Mouse (Mus musculus) ovary, adult 18-20 months (tissue): ENCODE measurements around the gene Tap1.
"Not testable (repeated sequence)": the region's sequence is repeated elsewhere in the genome, so short reads cannot be mapped to it uniquely, and the experiment has no call there.

Experiments
- DNase-seq: peaks from one replicate; pipeline ENCODE4 v3.0.0; 2022; ENCODE audit warnings: low spot score, mixed read lengths

Tap1 gene

DNA sequence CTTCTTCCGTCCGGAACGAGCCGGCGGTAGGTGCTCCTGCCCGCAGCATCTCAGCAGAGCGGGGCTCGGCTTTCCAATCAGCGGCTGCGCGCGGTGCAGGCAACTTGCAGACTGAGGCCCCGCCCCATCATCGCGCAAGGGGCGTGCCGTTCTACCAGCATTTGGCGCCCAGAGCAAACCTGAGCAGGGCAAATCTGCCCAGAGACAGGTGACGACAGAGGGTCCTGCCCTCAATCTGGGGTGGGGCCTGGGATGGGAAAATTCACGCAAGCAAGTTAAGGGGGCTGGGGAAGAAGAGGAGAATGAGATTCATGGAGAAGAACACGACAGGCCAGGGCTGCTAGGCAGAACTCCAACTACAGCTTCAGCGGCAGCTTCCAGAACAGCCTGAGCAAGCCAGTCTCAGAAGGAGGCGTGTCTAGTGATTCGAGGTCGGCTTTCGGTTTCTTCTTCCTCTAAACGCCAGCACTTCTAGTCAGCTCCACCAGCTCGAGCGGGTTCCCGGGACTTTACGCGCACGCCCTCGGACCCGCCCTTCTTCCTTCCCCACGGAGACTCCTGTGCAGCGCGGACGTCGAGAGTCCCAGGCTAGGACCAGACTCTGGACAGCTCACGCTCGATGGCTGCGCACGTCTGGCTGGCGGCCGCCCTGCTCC, at the start of gene Tap1, which contains the start of gene Psmb9:
Tap1 (plus strand) TSS at position 293 of the 656 bp plus-strand sequence.
Psmb9 (minus strand) TSS at position 504 of the 656 bp plus-strand sequence.
- peak; percentile 95 for DNase-seq

DNA sequence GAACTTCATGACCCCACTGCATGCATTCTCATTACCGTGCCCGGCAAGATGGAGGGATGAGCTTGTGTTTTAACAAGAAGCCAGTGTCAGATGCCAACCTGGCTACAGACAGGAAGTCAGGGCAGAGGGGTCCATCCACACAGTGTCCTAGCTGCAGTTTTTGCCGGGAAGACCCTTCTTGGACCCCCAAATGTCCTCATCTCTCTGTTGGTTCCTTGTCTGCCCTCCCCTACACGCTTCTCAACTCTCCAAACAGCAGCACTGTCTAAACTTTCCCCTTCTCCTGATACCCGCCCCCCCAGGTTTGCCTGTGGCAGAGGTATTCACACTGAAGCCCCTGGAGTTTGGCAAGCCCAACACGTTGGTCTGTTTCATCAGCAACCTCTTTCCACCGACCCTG, 49.8 kb upstream of the Tap1 start:
- DNase-seq: no peak

GRCm38 (mm10) chr17:34138655-34139054, 48.7 kb upstream of the Tap1 start:
- DNase-seq: no peak

DNA sequence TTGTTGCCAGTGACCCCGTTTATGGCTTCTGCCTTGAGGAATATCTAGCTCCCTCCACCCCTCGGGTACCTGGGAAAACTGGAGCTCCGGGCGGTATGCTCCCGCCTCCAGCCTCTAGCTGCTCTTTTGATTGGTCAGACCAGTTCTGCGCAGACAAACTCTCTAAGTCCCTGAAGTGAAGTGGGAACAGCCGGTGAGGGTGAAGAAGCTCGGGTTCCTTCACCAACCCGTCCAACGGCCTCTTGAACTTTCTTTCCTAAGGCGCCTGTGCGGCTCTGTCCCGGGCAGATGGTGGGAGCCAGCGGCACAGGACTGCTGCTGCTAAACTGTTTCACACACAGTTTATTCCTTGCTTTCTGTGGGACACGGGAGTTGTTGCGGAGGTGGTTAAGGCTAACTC, 47.9 kb upstream of the Tap1 start:
- DNase-seq: peak; percentile 47

DNA sequence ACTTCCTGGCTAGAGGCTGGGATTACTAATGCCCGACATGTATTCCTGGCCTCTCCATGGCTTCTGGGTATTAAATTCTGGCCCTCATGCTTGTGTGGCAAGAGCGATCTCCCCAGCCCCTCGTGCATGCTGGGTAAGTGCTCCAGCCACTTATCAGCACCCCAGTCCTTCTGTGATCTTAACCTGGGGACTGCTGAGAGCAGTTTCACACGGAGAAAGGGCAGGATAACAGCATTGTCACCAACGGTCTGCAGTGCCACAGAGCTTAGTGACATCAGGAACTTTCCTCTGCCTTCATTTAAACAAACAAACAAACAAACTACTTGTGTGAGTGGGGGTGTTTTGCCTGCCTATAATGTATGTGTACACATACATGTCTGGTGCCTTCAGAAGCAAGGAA, 47.1 kb upstream of the Tap1 start:
- no peak for DNase-seq

- DNase-seq: no peak
These were observed 45.9 kb upstream of the Tap1 start for GRCm38 (mm10) chr17:34141448-34141847.

GRCm38 (mm10) chr17:34142456-34143010, 44.8 kb upstream of the Tap1 start:
- no peak for DNase-seq

DNA sequence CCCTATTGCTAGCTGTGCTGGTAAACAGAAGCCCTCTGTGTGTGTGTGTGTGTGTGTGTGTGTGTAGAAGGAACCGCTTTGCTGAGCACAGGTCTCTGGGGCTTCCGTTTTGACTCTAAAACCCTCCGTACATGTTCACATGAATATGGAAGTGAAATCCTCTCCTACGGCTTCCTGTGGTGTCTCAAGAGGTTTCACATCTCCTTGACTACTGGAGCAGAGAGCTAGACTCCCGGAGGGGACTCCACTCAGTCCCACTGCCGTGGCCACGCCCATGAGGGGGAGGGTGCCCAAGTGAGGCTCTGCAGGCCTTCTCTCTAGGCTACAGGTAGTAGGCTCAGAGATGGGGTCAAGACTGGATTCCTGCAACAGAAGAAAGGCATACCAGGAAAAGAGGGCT, 44.3 kb upstream of the Tap1 start, which contains the start of gene H2-DMb2:
H2-DMb2 (plus strand) TSS at position 275 of the 400 bp plus-strand sequence.
- DNase-seq: no peak

GRCm38 (mm10) chr17:34143461-34143860, 43.9 kb upstream of the Tap1 start:
- DNase-seq: no peak

DNA sequence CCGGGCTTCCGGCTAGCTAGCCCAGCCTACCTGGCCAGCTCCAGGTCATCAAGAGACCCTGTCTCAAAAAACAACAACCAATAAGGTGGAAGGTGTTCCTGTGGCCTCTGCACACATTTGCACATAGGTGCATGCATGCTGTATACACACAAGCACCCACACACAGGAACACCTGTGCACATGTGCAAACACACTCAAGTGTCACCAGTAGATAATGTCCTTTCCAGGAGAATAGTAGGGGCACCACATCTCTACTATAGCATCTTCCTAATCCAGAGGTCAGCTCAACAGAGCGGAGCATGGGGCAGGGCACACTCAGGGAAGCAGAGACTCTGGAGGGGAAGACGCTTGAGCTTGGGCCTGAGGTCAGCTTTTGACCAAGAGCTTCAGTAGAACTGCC, 43.1 kb upstream of the Tap1 start:
- not testable (repeated sequence) for DNase-seq

- DNase-seq: no peak
These were observed 42.4 kb upstream of the Tap1 start for GRCm38 (mm10) chr17:34144960-34145371.

DNA sequence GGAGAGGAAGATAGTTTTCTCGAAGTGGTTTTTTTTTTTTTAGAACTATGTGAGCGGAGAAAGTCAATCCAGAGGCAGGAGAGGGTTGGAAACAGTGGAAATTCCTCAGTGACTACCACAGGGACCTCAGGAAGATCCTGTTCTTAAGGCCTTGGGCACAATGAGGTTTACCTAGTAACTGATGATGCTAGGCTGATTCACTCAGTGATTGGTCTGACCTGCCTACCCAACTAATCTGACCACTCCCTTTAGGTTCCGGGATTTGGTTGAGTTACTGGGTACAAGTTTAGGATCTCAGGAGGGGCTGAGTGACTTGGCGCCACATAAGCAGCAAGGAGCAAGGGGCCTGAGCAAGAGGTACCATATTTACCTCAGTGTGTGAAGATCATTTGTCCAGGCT, 34.4 kb upstream of the Tap1 start, which contains the start of gene H2-DMb1:
H2-DMb1 (plus strand) TSS at position 150 of the 400 bp plus-strand sequence.
- no peak for DNase-seq

- DNase-seq: no peak
These were observed 31.8 kb upstream of the Tap1 start for GRCm38 (mm10) chr17:34155534-34155933.

DNA sequence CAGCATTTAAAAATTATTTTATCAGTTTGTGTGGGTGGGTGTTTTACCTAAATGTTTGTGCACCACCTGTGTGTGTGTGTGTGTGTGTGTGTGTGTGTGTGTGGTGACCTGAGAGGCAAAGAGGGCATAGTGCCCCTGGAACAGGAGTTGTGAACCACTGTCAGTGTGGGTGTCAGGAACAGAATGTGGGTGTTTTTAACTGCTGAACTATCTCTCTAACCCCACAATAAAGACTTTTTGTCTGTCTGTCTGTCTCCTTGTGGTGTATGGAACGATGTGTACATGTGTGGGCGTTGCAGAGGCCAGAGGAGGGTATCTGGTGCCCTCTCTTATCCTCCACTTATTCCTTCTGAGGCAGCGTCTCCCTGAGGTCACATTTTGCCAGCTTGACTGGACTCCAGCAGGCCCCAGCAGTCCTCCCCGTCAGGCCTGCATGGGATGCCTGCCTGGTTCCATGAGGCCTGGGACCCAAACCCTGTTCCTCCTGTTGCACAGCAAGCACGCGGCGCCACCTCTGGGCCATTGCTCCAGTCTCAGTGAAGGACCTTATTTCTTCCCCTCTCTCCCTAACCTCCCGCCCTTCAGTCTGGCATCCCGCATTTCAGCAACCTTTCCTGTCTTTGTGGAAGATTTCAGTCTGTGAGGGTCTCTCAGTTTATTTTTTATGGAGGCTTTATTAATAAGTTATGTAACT, 23.0 kb upstream of the Tap1 start:
- no peak for DNase-seq

DNA sequence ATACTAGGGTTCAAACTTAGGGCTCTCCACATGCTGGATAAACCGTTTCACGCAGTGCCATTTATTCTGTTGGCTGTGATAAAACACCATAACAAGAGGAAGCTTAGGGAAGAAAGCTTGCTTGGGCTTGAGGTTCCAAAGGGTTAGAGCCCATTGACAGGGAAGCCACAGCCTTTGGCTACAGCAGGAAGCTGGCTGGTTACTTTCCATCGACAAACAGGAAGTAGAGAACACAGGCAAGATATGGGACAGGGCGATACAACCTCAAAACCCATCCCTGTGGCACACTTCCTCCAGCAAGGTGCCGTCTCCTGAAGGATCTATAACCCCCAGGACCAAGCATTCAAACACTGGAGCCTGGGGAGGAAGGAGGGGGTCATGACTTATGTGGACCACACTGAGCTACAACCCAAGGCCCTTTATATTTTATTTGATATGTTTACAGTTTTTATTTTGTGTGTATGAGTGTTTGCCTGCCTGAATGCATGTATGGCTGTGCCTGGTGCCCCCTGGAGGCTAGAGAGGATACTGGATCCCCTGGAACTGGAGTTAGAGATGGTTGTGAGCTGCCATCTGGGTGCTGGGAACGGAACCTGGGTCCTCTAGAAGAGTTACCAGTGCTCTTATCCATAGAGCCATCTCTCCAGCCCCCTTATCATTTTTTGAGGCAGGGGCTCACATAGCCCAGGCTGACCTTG, 22.2 kb upstream of the Tap1 start:
- no peak for DNase-seq

DNA sequence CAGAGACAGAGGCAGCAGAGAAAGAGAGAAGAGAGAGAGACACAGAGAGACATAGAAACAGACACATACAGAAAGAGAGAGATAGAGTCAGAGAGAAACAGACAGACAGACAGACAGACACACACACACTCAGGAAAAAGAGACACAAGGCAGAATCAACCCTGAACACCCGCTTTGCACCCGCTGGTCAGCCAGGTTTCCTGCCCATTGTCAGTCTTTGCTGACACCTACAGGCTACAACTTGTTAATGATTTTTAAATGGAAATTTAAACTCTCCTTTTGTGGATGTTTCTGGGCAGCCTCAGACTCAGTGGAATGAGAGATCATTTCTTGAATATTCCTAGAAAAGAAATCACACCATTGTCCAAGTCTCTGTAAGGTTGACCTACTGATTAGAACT, 18.1 kb upstream of the Tap1 start:
- no peak for DNase-seq

- no peak for DNase-seq
These were observed 16.9 kb upstream of the Tap1 start for GRCm38 (mm10) chr17:34170487-34170876.

GRCm38 (mm10) chr17:34170877-34171498, 16.4 kb upstream of the Tap1 start:
- peak; percentile 44 for DNase-seq

DNA sequence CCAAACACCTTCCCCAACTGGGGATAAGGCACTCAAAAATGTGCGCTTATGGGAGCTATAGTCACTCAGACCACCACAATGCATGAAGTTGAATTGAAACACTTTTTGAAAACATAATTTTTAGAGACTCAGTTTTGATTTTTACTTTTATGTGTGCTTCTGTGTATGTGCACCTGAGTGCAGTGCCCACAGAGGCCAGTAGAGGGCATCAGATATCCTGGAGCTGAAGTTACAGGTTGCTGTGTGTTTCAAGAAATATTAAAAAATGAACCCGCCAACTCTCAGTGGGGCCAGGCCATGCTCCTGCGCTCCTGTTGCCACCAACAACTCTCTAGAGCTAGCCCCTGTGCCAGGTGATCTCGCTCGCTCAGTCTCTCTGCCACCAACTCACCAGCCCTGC, 14.8 kb upstream of the Tap1 start:
- DNase-seq: no peak

GRCm38 (mm10) chr17:34174075-34174474, 13.3 kb upstream of the Tap1 start:
- DNase-seq: no peak

GRCm38 (mm10) chr17:34177179-34177578, 10.2 kb upstream of the Tap1 start:
- DNase-seq: no peak

- DNase-seq: no peak
These were observed 8.3 kb upstream of the Tap1 start for GRCm38 (mm10) chr17:34179019-34179418.
